Mouse (Mus musculus) forebrain, embryonic 13.5 days (tissue): ENCODE data around the gene Ppm1b. TPM values are rescaled to one million over a fixed set of nuclear protein-coding genes. Genes with fewer than 3 reads are reported as not detected.

Source experiments
- ATAC-seq: fragments of 200-750 bp; cut with Nextera tagmentation; 2 replicates; pipeline ENCODE4 v1.8.0; 2017
- H3K27ac ChIP-seq: fragments of 300-500 bp; sonication (generic); 2 replicates; pipeline ENCODE4 v1.5.1; 2015; ENCODE audit warnings: inconsistent platforms, mild to moderate bottlenecking, moderate library complexity
- H3K27me3 ChIP-seq: fragments of 300-500 bp; sonication (generic); 2 replicates; pipeline ENCODE4 v1.6.1; 2015; ENCODE audit warnings: mild to moderate bottlenecking, inconsistent platforms
- H3K36me3 ChIP-seq: fragments of 300-500 bp; sonication (generic); 2 replicates; pipeline ENCODE4 v1.6.1; 2015; ENCODE audit warnings: mild to moderate bottlenecking, inconsistent platforms; ENCODE audit not compliant: poor library complexity, severe bottlenecking
- H3K4me1 ChIP-seq: fragments of 300-500 bp; sonication (generic); 2 replicates; pipeline ENCODE4 v1.6.1; 2015; ENCODE audit warnings: inconsistent platforms
- H3K4me2 ChIP-seq: fragments of 300-500 bp; sonication (generic); 2 replicates; pipeline ENCODE4 v1.6.1; 2015; ENCODE audit warnings: inconsistent platforms, mild to moderate bottlenecking, moderate library complexity
- H3K4me3 ChIP-seq: fragments of 300-500 bp; sonication (generic); 2 replicates; pipeline ENCODE4 v1.5.1; 2015; ENCODE audit warnings: mild to moderate bottlenecking, inconsistent platforms
- H3K9ac ChIP-seq: fragments of 300-500 bp; sonication (generic); 2 replicates; pipeline ENCODE4 v1.6.1; 2015; ENCODE audit warnings: mild to moderate bottlenecking, inconsistent platforms
- H3K9me3 ChIP-seq: fragments of 300-500 bp; sonication (generic); replicated peaks from 2 replicates; pipeline ENCODE4 v1.6.1; 2016; ENCODE audit warnings: inconsistent platforms
- WGBS: fragments of 180-500 bp; shearing (Covaris S2); methylation state at CpG from one replicate; pipeline ENCODE4 v1.1.7; 2015; 5-methylcytosine and 5-hydroxymethylcytosine counted together
- polyA plus RNA-seq: library from polyadenylated mRNA; unstranded; fragments of >200 nt; fragmentation: Nextera tagmentation; extraction: Ambion mirVana; gene quantifications from 2 replicates; pipeline ENCODE4 v1.2.1, GENCODE M21; 2015

Ppm1b gene
- polyA plus RNA-seq, 1 experiment from 2014 or later, result 90.4 TPM

DNA sequence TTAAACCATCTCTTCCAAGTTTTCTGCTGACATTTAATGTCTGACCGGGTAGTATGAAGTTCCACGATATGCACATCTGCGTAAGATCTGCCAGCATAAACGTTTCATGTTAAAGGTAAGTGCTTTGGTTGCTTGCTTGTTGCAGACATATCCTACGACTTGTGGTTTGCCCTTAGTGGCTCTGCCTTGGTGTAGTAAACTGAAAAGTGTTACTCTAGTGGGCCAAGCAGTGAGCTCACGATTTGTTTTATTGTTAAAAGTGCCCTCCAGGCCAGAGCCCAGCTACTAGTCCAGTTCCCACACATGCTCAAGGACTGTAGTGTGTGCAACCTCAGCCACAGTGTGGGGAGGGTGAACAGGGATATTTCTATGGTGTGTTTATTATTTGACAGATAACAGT is 69.9 kb downstream of the Ppm1b start:
- ATAC-seq, result no peak
- Histone ChIP-seq H3K9ac (no peak overlapping the region), H3K36me3 (no peaks in the 10 kb centered on the region), H3K4me1 (0 out of 2 replicates have a peak, but pooled peaks cover 2% of the 10 kb centered on the region), H3K27ac (no peak overlapping the region), H3K9me3 (no peaks in the 10 kb centered on the region), H3K27me3 (no peaks in the 10 kb centered on the region), H3K4me2 (no peak overlapping the region), H3K4me3 (no peak overlapping the region)
- 89% methylated on average over 6 of the region's 6 CpGs for WGBS

GRCm38 (mm10) chr17:85027247-85027646 is 70.7 kb downstream of the Ppm1b start:
- 82% methylated on average over 3 of the region's 3 CpGs for WGBS
- Histone ChIP-seq H3K9ac (no peak overlapping the region), H3K4me2 (no peak overlapping the region), H3K27me3 (no peaks in the 10 kb centered on the region), H3K27ac (no peak overlapping the region), H3K4me3 (no peak overlapping the region), H3K9me3 (no peaks in the 10 kb centered on the region), H3K4me1 (0 out of 2 replicates have a peak, but pooled peaks cover 2% of the 10 kb centered on the region), H3K36me3 (no peaks in the 10 kb centered on the region)
- ATAC-seq, result no peak

DNA sequence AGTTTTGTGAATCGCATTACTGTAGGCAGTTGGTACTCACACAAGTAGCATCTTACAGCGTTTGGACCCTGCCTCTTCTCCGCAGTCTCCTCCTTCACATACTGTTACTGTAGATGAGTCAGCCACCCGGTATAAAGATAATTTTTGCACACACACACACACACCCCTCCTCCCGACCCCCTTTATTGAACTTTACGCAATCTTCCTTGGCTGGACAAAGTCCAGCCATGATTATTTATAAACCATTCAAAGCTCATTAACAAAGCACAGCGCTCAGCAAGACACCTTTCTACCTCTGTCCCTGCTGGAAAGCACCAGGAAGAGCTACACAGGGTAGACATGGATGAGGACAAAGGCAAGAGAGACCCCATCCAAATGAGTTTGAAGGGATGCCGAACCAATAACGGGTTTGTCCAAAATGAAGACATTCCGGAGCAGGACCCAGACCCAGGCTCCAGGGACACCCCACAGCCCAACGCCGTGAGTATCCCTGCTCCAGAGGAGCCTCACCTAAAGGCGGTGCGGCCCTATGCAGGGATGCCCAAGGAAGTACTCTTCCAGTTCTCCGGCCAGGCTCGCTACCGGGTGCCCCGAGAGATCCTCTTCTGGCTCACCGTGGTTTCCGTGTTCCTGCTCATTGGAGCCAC is 71.7 kb downstream of the Ppm1b start, which contains the start of gene Slc3a1:
Gene Slc3a1 (plus strand): TSS at position 284 of the 647 bp plus-strand sequence.
- Histone ChIP-seq H3K9ac (no peak within 1 kb of the TSS), H3K9me3 (no peaks in the 10 kb centered on the region), H3K27me3 (no peaks in the 10 kb centered on the region), H3K27ac (no peak within 1 kb of the TSS), H3K4me2 (no peak within 1 kb of the TSS), H3K4me3 (no peak within 1 kb of the TSS), H3K36me3 (no peaks in the 10 kb centered on the region), H3K4me1 (0 out of 2 replicates have a peak, but pooled peaks cover 2% of the 10 kb centered on the region)
- 86% methylated on average over 20 of the region's 20 CpGs for WGBS
- no peak for ATAC-seq

- Histone ChIP-seq H3K4me2 (no peak overlapping the region), H3K9ac (no peak overlapping the region), H3K4me1 (0 out of 2 replicates have a peak, but pooled peaks cover 2% of the 10 kb centered on the region), H3K36me3 (no peaks in the 10 kb centered on the region), H3K27ac (no peak overlapping the region), H3K9me3 (no peaks in the 10 kb centered on the region), H3K27me3 (no peaks in the 10 kb centered on the region), H3K4me3 (no peak overlapping the region)
- WGBS, result 93% methylated on average over 10 of the region's 10 CpGs
- ATAC-seq, result no peak
Measured at GRCm38 (mm10) chr17:85028797-85029196, 72.3 kb downstream of the Ppm1b start.

GRCm38 (mm10) chr17:85030651-85031050 is 74.1 kb downstream of the Ppm1b start:
- Histone ChIP-seq H3K4me2 (no peak overlapping the region), H3K36me3 (no peaks in the 10 kb centered on the region), H3K4me3 (no peak overlapping the region), H3K27me3 (no peaks in the 10 kb centered on the region), H3K27ac (no peak overlapping the region), H3K9ac (no peak overlapping the region), H3K4me1 (0 out of 2 replicates have a peak, but pooled peaks cover 4% of the 10 kb centered on the region), H3K9me3 (no peaks in the 10 kb centered on the region)
- WGBS, result 83% methylated on average over 5 of the region's 5 CpGs
- ATAC-seq, result no peak

- H3K9ac ChIP-seq, result no peak overlapping the region
- H3K4me3 ChIP-seq, result no peak overlapping the region
- H3K27ac ChIP-seq, result no peak overlapping the region
- H3K36me3 ChIP-seq, result no peaks in the 10 kb centered on the region
- no peaks in the 10 kb centered on the region for H3K27me3 ChIP-seq
- H3K4me2 ChIP-seq, result no peak overlapping the region
- 89% methylated on average over 3 of the region's 3 CpGs for WGBS
- no peaks in the 10 kb centered on the region for H3K9me3 ChIP-seq
- no peak for ATAC-seq
- H3K4me1 ChIP-seq, result 0 out of 2 replicates have a peak, but pooled peaks cover 4% of the 10 kb centered on the region
Measured at GRCm38 (mm10) chr17:85033087-85033486, 76.5 kb downstream of the Ppm1b start.

- H3K36me3 ChIP-seq, result no peaks in the 10 kb centered on the region
- H3K27ac ChIP-seq, result no peak overlapping the region
- whole genome bisulfite sequencing, result 65% methylated on average over 11 of the region's 11 CpGs
- H3K9ac ChIP-seq, result no peak overlapping the region
- no peaks in the 10 kb centered on the region for H3K27me3 ChIP-seq
- H3K4me3 ChIP-seq, result no peak overlapping the region
- no peak for ATAC-seq
- H3K4me1 ChIP-seq, result 0 out of 2 replicates have a peak, but pooled peaks cover 4% of the 10 kb centered on the region
- H3K9me3 ChIP-seq, result no peaks in the 10 kb centered on the region
- no peak overlapping the region for H3K4me2 ChIP-seq
Measured at GRCm38 (mm10) chr17:85034068-85034467, 77.5 kb downstream of the Ppm1b start.

GRCm38 (mm10) chr17:85037855-85038254 is 81.3 kb downstream of the Ppm1b start:
- Histone ChIP-seq H3K27me3 (no peaks in the 10 kb centered on the region), H3K4me3 (no peak overlapping the region), H3K4me1 (0 out of 2 replicates have a peak, but pooled peaks cover 4% of the 10 kb centered on the region), H3K9ac (no peak overlapping the region), H3K36me3 (no peaks in the 10 kb centered on the region), H3K9me3 (no peaks in the 10 kb centered on the region), H3K27ac (no peak overlapping the region), H3K4me2 (no peak overlapping the region)
- ATAC-seq, result no peak
- WGBS, result 88% methylated on average over 5 of the region's 5 CpGs

- WGBS, result 87% methylated on average over 4 of the region's 4 CpGs
- Histone ChIP-seq H3K9me3 (no peaks in the 10 kb centered on the region), H3K9ac (no peak overlapping the region), H3K4me3 (no peak overlapping the region), H3K27me3 (no peaks in the 10 kb centered on the region), H3K36me3 (no peaks in the 10 kb centered on the region), H3K27ac (no peak overlapping the region), H3K4me2 (no peak overlapping the region), H3K4me1 (0 out of 2 replicates have a peak, but pooled peaks cover 4% of the 10 kb centered on the region)
- ATAC-seq, result no peak
Measured at GRCm38 (mm10) chr17:85038311-85038710, 81.8 kb downstream of the Ppm1b start.

GRCm38 (mm10) chr17:85038761-85039160 is 82.2 kb downstream of the Ppm1b start:
- 93% methylated on average over 5 of the region's 5 CpGs for WGBS
- Histone ChIP-seq H3K9ac (no peak overlapping the region), H3K27ac (no peak overlapping the region), H3K4me3 (no peak overlapping the region), H3K9me3 (no peaks in the 10 kb centered on the region), H3K27me3 (no peaks in the 10 kb centered on the region), H3K36me3 (no peaks in the 10 kb centered on the region), H3K4me2 (no peak overlapping the region), H3K4me1 (0 out of 2 replicates have a peak, but pooled peaks cover 4% of the 10 kb centered on the region)
- no peak for ATAC-seq

GRCm38 (mm10) chr17:85040913-85041312 is 84.4 kb downstream of the Ppm1b start:
- no peak overlapping the region for H3K4me2 ChIP-seq
- 91% methylated on average over 7 of the region's 7 CpGs for WGBS
- H3K9ac ChIP-seq, result no peak overlapping the region
- no peaks in the 10 kb centered on the region for H3K9me3 ChIP-seq
- H3K27me3 ChIP-seq, result no peaks in the 10 kb centered on the region
- no peak for ATAC-seq
- H3K36me3 ChIP-seq, result no peaks in the 10 kb centered on the region
- H3K4me3 ChIP-seq, result no peak overlapping the region
- H3K27ac ChIP-seq, result no peak overlapping the region
- H3K4me1 ChIP-seq, result no peaks in the 10 kb centered on the region

DNA sequence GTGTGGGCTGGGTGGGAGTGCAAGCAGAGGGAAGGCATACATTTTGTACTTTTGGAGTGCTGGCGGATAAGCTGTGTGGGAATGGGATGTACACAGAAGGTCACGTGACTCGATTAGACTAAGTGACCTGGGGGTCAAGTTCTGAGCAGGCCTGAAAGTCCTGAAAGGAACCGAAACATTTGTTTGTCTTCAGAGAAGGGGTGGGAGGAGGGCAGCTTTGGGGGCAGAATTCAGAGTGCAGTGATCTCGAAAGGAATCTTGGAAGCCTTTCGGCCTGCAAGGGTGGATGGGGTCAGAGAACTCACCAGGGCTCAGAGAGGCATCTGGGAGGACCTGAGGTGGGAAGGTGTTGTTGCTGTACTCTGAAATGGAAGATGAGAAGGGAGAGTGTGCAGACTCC is 85.9 kb downstream of the Ppm1b start:
- WGBS, result 72% methylated on average over 6 of the region's 6 CpGs

DNA sequence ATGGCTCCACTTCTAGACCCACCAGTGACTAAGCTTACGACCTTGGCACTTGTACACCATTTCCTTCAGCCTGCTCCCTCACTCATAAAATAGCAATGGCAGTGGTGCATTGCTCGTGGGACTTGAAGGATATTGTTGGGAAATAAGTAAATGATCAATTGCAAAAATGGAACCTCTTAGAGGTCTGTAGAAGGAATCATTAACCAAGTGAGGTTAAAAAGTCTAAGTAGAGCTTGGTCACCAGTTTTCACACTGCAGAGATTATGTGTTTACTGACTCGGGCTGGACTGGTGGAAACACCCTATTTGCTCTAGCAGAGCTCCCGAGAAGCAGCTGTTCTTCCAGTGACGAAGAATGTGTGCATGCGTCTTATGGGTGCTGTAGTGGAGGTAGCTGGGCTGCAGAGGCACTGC is 86.9 kb downstream of the Ppm1b start:
- no peaks in the 10 kb centered on the region for H3K27me3 ChIP-seq
- whole genome bisulfite sequencing, result 84% methylated on average over 6 of the region's 6 CpGs
- ATAC-seq, result no peak
- no peak overlapping the region for H3K4me3 ChIP-seq
- no peaks in the 10 kb centered on the region for H3K4me1 ChIP-seq
- H3K9me3 ChIP-seq, result no peaks in the 10 kb centered on the region
- H3K27ac ChIP-seq, result no peak overlapping the region
- H3K4me2 ChIP-seq, result no peak overlapping the region
- H3K36me3 ChIP-seq, result no peaks in the 10 kb centered on the region
- no peak overlapping the region for H3K9ac ChIP-seq

More for the DNA sequence above, 85.9 kb downstream of the Ppm1b start:
- H3K4me3 ChIP-seq, result no peak overlapping the region
- H3K9ac ChIP-seq, result no peak overlapping the region
- no peak overlapping the region for H3K27ac ChIP-seq
- H3K36me3 ChIP-seq, result no peaks in the 10 kb centered on the region
- no peak for ATAC-seq
- no peaks in the 10 kb centered on the region for H3K9me3 ChIP-seq
- H3K27me3 ChIP-seq, result no peaks in the 10 kb centered on the region
- no peaks in the 10 kb centered on the region for H3K4me1 ChIP-seq
- H3K4me2 ChIP-seq, result no peak overlapping the region
